Mouse (Mus musculus) G1E (cell line): ENCODE data around the gene Vmn2r85.
"Not testable (repeated sequence)": the region's sequence is repeated elsewhere in the genome, so short reads cannot be mapped to it uniquely, and the experiment has no call there.

ENCODE experiments used
- CTCF ChIP-seq: IDR thresholded peaks from 2 replicates; pipeline ENCODE4 v1.5.1; 2012; ENCODE audit warnings: low read depth, low read length, inconsistent platforms, mixed read lengths
- GATA1 ChIP-seq: IDR thresholded peaks from 2 replicates; pipeline ENCODE4 v1.6.1; 2012; ENCODE audit warnings: borderline replicate concordance, low read length, inconsistent platforms, mixed read lengths

- TF ChIP-seq CTCF, GATA1: not testable (repeated sequence)
Measured at GRCm38 (mm10) chr10:130455950-130456349, 26.4 kb upstream of the Vmn2r85 start, which contains the start of gene Vmn2r86.
